Mouse (Mus musculus) embryonic stem cell, embryonic (primary cell): ENCODE measurements around the gene Acacb.

ENCODE experiments used
- CTCF ChIA-PET, 4 experiments: fragments of 300-600 bp in 2 of 4; fragments of 350-600 bp in 2 of 4; sonication (Branson Sonifier 250); formaldehyde crosslinking; loops; one replicate each; lab custom pipeline; 2022; ENCODE audit warnings: inconsistent platforms in 2 of 4; lab: Charles Lee
- POLR2A ChIA-PET, 4 experiments: fragments of 300-600 bp in 2 of 4; fragments of 350-600 bp in 2 of 4; sonication (Branson Sonifier 250); formaldehyde crosslinking; loops; one replicate each; lab custom pipeline; 2022; ENCODE audit warnings: antibody characterized with exemption in 4 of 4, inconsistent platforms in 1 of 4; lab: Charles Lee

The Acacb gene

GRCm38 (mm10) chr5:114153490-114153889, 7.2 kb downstream of the Acacb start:
- CTCF ChIA-PET = interaction anchor here (0.5 to 3.0 kb wide), 54 partner anchors 9 to 514 kb away, joined by 3 to 31 read pairs (median 3); partner anchors contain the start of genes Alkbh2 (in 1 of the 4), Svop (in 1 of the 4) and Ung (in 1 of the 4)

GRCm38 (mm10) chr5:114154765-114155164, 8.4 kb downstream of the Acacb start:
- ChIA-PET POLR2A (no interaction called here), CTCF (interaction anchor here in 1 of 4 experiments (1.9 kb wide), 1 partner anchor 16 kb away, joined by 15 read pairs; no protein-coding TSS in a partner anchor)

More at GRCm38 (mm10) chr5:114153490-114153889, 7.2 kb downstream of the Acacb start:
- POLR2A ChIA-PET = interaction anchor here (0.5 to 12.8 kb wide), 30 partner anchors 9 to 672 kb away, joined by 3 to 242 read pairs (median 6); partner anchors contain the start of genes Alkbh2 (in 3 of the 4), Ung (in 3 of the 4) and Ssh1 (in 1 of the 4)

DNA sequence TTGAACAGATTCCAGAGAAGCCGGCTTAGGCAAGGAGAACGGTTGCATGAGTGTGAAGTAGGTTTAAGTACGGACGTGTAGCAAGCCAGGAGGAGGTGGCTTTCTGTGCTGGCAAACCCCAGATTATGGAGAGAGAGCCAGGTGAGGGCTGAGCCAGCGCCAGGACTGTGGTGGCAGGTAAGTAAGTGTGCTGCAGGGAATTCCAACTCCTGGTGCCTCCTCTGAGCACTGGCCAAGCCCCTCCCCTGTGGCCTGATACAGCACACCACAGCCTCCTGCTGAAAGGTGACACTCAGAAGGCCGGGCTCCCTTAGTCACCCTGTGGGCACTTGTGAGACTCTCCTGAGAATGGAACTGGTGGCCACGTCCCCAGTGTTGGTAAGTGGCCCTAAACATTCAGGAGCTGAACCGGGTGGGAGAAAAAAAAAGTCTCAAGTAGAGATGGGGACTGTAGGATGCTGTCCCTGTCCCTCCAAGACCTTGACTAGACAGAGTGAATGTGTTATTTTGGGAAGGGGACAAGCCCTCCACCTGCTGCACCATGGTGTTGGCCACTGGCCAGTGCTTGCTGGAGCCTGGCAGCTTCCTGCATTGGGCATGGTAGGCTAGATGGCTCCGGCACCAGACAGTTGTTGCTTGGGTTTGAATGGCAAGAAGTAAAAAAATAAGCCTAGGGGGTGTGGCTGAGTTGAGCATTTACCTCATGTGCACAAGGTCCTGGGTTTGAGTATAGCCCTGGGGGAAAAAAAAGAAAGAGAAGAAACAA, 9.0 kb downstream of the Acacb start:
- CTCF ChIA-PET = interaction anchor here in 1 of 4 experiments (0.9 to 1.0 kb wide), 2 partner anchors 10 to 108 kb away, joined by 3 to 4 read pairs; no protein-coding TSS in a partner anchor

GRCm38 (mm10) chr5:114157236-114157635, 10.9 kb downstream of the Acacb start:
- ChIA-PET CTCF (interaction anchor here in 3 of 4 experiments (0.5 to 1.0 kb wide), 8 partner anchors 12 to 577 kb away, joined by 3 to 5 read pairs (median 4); no protein-coding TSS in a partner anchor), POLR2A (interaction anchor here in 3 of 4 experiments (0.5 to 1.4 kb wide), 6 partner anchors 11 to 115 kb away, joined by 3 to 4 read pairs (median 4); partner anchors contain the start of gene Acacb (in 1 of the 3))

More for the DNA sequence above, 9.0 kb downstream of the Acacb start:
- POLR2A ChIA-PET = interaction anchor here in 2 of 4 experiments (0.6 to 1.2 kb wide), 5 partner anchors 15 to 25 kb away, joined by 3 to 4 read pairs (median 3); partner anchors contain the start of gene Ung (in 1 of the 2)

GRCm38 (mm10) chr5:114161424-114161823, 15.1 kb downstream of the Acacb start:
- ChIA-PET POLR2A (interaction anchor here in 2 of 4 experiments (0.6 to 2.2 kb wide), 7 partner anchors 9 to 37 kb away, joined by 3 to 16 read pairs (median 6); no protein-coding TSS in a partner anchor), CTCF (interaction anchor here in 3 of 4 experiments (0.7 to 2.9 kb wide), 7 partner anchors 9 to 205 kb away, joined by 3 to 22 read pairs (median 6); no protein-coding TSS in a partner anchor)

- ChIA-PET POLR2A (interaction anchor here in 3 of 4 experiments (0.6 to 2.2 kb wide), 30 partner anchors 9 to 1273 kb away, joined by 3 to 16 read pairs (median 4); partner anchors contain the start of genes Alkbh2 (in 1 of the 3), Fam222a (in 1 of the 3), Kctd10 (in 1 of the 3) and Ung (in 1 of the 3)), CTCF (interaction anchor here (0.6 to 2.9 kb wide), 36 partner anchors 9 to 1235 kb away, joined by 3 to 22 read pairs (median 3); partner anchors contain the start of genes Acacb (in 1 of the 4) and Ung (in 1 of the 4))
Measured at GRCm38 (mm10) chr5:114162106-114162815, 15.9 kb downstream of the Acacb start.

GRCm38 (mm10) chr5:114163117-114163696, 16.9 kb downstream of the Acacb start:
- ChIA-PET POLR2A (interaction anchor here in 3 of 4 experiments (0.6 to 2.2 kb wide), 14 partner anchors 9 to 1272 kb away, joined by 3 to 16 read pairs (median 4); partner anchors contain the start of genes Alkbh2 (in 1 of the 3), Fam222a (in 1 of the 3), Kctd10 (in 1 of the 3) and Ung (in 1 of the 3)), CTCF (interaction anchor here (0.6 to 2.9 kb wide), 18 partner anchors 8 to 367 kb away, joined by 3 to 22 read pairs (median 4); no protein-coding TSS in a partner anchor)

- CTCF ChIA-PET = interaction anchor here in 2 of 4 experiments (0.5 to 1.0 kb wide), 4 partner anchors 17 to 123 kb away, joined by 3 read pairs; no protein-coding TSS in a partner anchor
- POLR2A ChIA-PET = interaction anchor here in 3 of 4 experiments (0.6 to 1.0 kb wide), 4 partner anchors 17 to 380 kb away, joined by 3 read pairs; no protein-coding TSS in a partner anchor
Measured at GRCm38 (mm10) chr5:114170345-114170744, 24.0 kb downstream of the Acacb start.

GRCm38 (mm10) chr5:114172936-114173335, 26.6 kb downstream of the Acacb start:
- CTCF ChIA-PET = interaction anchor here in 2 of 4 experiments (0.6 to 2.7 kb wide), 5 partner anchors 11 to 582 kb away, joined by 3 to 21 read pairs (median 3); no protein-coding TSS in a partner anchor
- POLR2A ChIA-PET = interaction anchor here in 3 of 4 experiments (0.5 to 1.4 kb wide), 8 partner anchors 11 to 962 kb away, joined by 3 to 7 read pairs (median 4); partner anchors contain the start of genes Unc119b (in 1 of the 3) and Ung (in 1 of the 3)

DNA sequence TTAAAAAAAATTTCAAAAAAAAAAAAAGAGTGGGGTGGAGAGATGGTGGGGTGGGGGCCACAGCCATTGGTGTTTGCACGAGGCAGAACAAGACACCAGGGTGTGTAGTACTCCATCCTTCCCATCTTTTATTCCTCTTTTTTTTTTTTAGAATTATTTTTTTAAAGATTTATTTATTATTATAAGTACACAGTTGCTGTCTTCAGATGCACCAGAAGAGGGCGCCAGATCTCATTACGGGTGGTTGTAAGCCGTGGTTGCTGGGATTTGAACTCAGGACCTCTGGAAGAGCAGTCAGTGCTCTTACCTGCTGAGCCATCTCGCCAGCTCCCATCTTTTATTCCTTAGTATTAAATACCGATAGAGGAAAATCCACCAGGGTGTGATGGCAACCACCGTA, 27.1 kb downstream of the Acacb start:
- POLR2A ChIA-PET = interaction anchor here in 3 of 4 experiments (0.5 to 1.4 kb wide), 8 partner anchors 11 to 961 kb away, joined by 3 to 7 read pairs (median 4); partner anchors contain the start of gene Unc119b (in 1 of the 3)
- CTCF ChIA-PET = interaction anchor here in 3 of 4 experiments (0.6 to 2.7 kb wide), 17 partner anchors 11 to 1738 kb away, joined by 3 to 21 read pairs (median 4); partner anchors contain the start of gene Ung (in 1 of the 3)

DNA sequence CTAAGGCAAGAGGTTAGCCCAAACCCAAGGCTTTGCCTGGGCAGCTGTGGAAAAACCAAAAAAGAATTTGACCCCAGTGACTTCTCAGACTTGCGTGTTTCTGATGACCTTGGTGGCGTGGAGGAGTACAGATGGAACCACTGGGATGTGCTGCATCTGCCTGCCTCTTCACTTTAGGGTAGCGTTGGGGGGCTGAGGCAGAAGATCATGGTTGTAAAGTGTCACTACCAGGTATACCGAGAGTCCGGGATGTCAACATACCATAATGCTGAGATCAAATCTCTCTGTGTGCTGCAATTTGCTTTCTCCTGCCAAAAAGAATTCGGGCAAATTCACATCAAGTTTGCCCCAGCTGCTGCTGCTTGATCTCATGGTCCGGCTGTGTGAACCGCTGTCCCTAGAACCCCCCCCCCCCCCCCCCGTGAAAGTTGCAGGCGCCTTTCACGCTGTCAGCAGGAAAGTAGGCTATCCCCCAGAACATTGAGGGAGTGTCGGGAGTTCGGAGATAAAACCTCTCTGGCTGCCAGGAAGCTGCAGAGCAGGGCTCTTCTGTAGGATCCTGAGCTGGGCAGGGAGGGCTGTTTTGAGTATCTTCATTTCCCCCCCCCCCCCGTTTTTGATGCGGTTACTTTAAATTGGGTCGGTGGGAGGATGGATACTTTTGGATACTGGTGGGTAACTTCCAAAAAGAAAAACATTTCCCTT, 27.7 kb downstream of the Acacb start:
- ChIA-PET POLR2A (interaction anchor here (0.5 to 1.1 kb wide), 6 partner anchors 11 to 444 kb away, joined by 3 to 8 read pairs (median 3); partner anchors contain the start of gene Svop (in 1 of the 4)), CTCF (interaction anchor here (0.5 to 2.7 kb wide), 35 partner anchors 8 to 1739 kb away, joined by 3 to 21 read pairs (median 4); partner anchors contain the start of genes Acacb (in 1 of the 4), Mmab (in 1 of the 4) and Ung (in 1 of the 4))

DNA sequence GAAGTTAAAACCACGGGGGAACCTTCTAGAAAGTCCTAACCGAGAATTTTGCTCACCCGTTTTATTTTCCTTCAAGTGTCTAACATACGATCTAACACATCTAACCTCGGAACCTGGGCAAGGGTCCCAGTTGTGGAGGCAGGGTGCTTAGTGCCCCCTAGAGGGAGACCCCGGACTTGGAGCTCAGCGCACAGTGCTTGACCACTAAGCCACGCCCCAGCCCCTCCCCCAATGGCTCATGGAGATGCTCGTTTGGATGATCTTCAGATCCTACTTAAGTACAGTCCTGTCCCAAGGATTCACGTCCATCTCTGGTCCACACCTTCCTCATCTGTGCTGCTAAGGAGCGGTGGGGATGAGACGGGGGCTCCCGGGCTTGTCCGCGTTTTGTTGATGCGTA, 28.3 kb downstream of the Acacb start:
- POLR2A ChIA-PET = interaction anchor here in 2 of 4 experiments (0.6 to 1.1 kb wide), 5 partner anchors 12 to 444 kb away, joined by 3 to 8 read pairs (median 3); partner anchors contain the start of gene Svop (in 1 of the 2)
- CTCF ChIA-PET = interaction anchor here (0.5 to 2.7 kb wide), 34 partner anchors 8 to 899 kb away, joined by 3 to 21 read pairs (median 4); partner anchors contain the start of genes Acacb (in 1 of the 4), Mmab (in 1 of the 4) and Ung (in 1 of the 4)

GRCm38 (mm10) chr5:114175596-114176171, 29.3 kb downstream of the Acacb start:
- ChIA-PET POLR2A (interaction anchor here in 3 of 4 experiments (0.5 to 1.9 kb wide), 22 partner anchors 8 to 639 kb away, joined by 3 to 14 read pairs (median 4); partner anchors contain the start of genes Acacb (in 1 of the 3), Alkbh2 (in 1 of the 3), Mmab (in 1 of the 3) and Mvk (in 1 of the 3)), CTCF (interaction anchor here (0.6 to 2.3 kb wide), 13 partner anchors 10 to 364 kb away, joined by 3 to 16 read pairs (median 5); no protein-coding TSS in a partner anchor)

GRCm38 (mm10) chr5:114176548-114177400, 30.4 kb downstream of the Acacb start:
- CTCF ChIA-PET = interaction anchor here (0.5 to 2.3 kb wide), 32 partner anchors 9 to 912 kb away, joined by 3 to 16 read pairs (median 4); partner anchors contain the start of genes Mvk (in 1 of the 4) and Tmem119 (in 1 of the 4)
- POLR2A ChIA-PET = interaction anchor here (0.5 to 1.9 kb wide), 34 partner anchors 7 to 650 kb away, joined by 3 to 14 read pairs (median 3); partner anchors contain the start of genes Acacb (in 1 of the 4), Alkbh2 (in 1 of the 4), Foxn4 (in 1 of the 4) and Mmab (in 1 of the 4)
